Mouse (Mus musculus) midbrain, embryonic 11.5 days (tissue): ENCODE measurements around the gene Gm7361. TPM values are rescaled to one million over a fixed set of nuclear protein-coding genes. Genes with fewer than 3 reads are reported as not detected.

Experiments
- ATAC-seq: fragments of 200-750 bp; cut with Nextera tagmentation; 2 replicates; pipeline ENCODE4 v1.8.0; 2017; ENCODE audit warnings: moderate TSS enrichment, moderate library complexity; ENCODE audit not compliant: low FRiP score
- DNase-seq: peaks from one replicate; pipeline ENCODE4 v3.0.0; 2015; ENCODE audit warnings: low spot score; ENCODE audit errors: missing footprints
- H3K27ac ChIP-seq: fragments of 300-500 bp; sonication (generic); 2 replicates; pipeline ENCODE4 v1.5.1; 2014; ENCODE audit warnings: low read depth, low read length
- H3K27me3 ChIP-seq: fragments of 300-500 bp; sonication (generic); 2 replicates; pipeline ENCODE4 v1.6.1; 2014; ENCODE audit warnings: mild to moderate bottlenecking, low read length, moderate library complexity, mixed read lengths; ENCODE audit not compliant: control insufficient read depth, insufficient read depth
- H3K36me3 ChIP-seq: fragments of 300-500 bp; sonication (generic); 2 replicates; pipeline ENCODE4 v1.6.1; 2014; ENCODE audit warnings: mild to moderate bottlenecking, low read length, moderate library complexity, mixed read lengths; ENCODE audit not compliant: control insufficient read depth, insufficient read depth
- H3K4me1 ChIP-seq: fragments of 300-500 bp; sonication (generic); 2 replicates; pipeline ENCODE4 v1.6.1; 2014; ENCODE audit warnings: low read length; ENCODE audit not compliant: control insufficient read depth, insufficient read depth
- H3K4me2 ChIP-seq: fragments of 300-500 bp; sonication (generic); 2 replicates; pipeline ENCODE4 v1.6.1; 2014; ENCODE audit warnings: mild to moderate bottlenecking, moderate library complexity
- H3K4me3 ChIP-seq: fragments of 300-500 bp; sonication (generic); 2 replicates; pipeline ENCODE4 v1.5.1; 2014; ENCODE audit warnings: low read depth, low read length
- H3K9ac ChIP-seq: fragments of 300-500 bp; sonication (generic); 2 replicates; pipeline ENCODE4 v1.6.1; 2014; ENCODE audit warnings: low read length
- H3K9me3 ChIP-seq: fragments of 300-500 bp; sonication (generic); 2 replicates; pipeline ENCODE4 v1.6.1; 2016; ENCODE audit warnings: low read length; ENCODE audit not compliant: control insufficient read depth
- WGBS: fragments of 180-500 bp; shearing (Covaris S2); extraction: QIAGEN DNeasy Blood & Tissue Kit; methylation state at CpG from one replicate; pipeline ENCODE4 v1.1.7; 2014; 5-methylcytosine and 5-hydroxymethylcytosine counted together
- polyA plus RNA-seq: library from polyadenylated mRNA; unstranded; fragments of >200 nt; fragmentation: Nextera tagmentation; extraction: Ambion mirVana; gene quantifications from 2 replicates; pipeline ENCODE4 v1.2.1, GENCODE M21; 2014

Gene Gm7361
- polyA plus RNA-seq, 1 experiment from 2014 or later, result not detected

GRCm38 (mm10) chr5:26293258-26293657 lies 35.8 kb downstream of the Gm7361 start:
- no peak overlapping the region for H3K9ac ChIP-seq
- no peak for ATAC-seq
- 76% methylated on average over 1 of the region's 1 CpGs for WGBS

More at GRCm38 (mm10) chr5:26293258-26293657, 35.8 kb downstream of the Gm7361 start:
- DNase-seq, result no peak
- Histone ChIP-seq H3K27ac (no peak overlapping the region), H3K4me1 (no peaks in the 10 kb centered on the region), H3K4me3 (no peak overlapping the region), H3K4me2 (no peak overlapping the region), H3K36me3 (no peaks in the 10 kb centered on the region), H3K27me3 (no peaks in the 10 kb centered on the region), H3K9me3 (no peaks in the 10 kb centered on the region)

Other genes starting within 250 kb of the Gm7361 start
- not detected in 2 replicates for gene Gm5862, start 234.8 kb upstream of the Gm7361 start, polyA plus RNA-seq
- gene Speer4a, start 218.1 kb upstream of the Gm7361 start, polyA plus RNA-seq, result 0.11 TPM in 1 of 2 replicates, not detected in the other
- gene Gm7347, start 199.1 kb upstream of the Gm7361 start, polyA plus RNA-seq, result not detected in 2 replicates
- gene Gm10471, start 168.4 kb upstream of the Gm7361 start, polyA plus RNA-seq, result not detected in 2 replicates
- 0.11 TPM in 1 of 2 replicates, not detected in the other for gene 5031410I06Rik, start 152.3 kb upstream of the Gm7361 start, polyA plus RNA-seq
- gene Gm10220, start 136.3 kb upstream of the Gm7361 start, polyA plus RNA-seq, result not detected in 2 replicates